Mouse (Mus musculus) 3134 (cell line): Measurements from ENCODE around the gene Mlana.

Source experiments
- DNase-seq: peaks from one replicate; pipeline ENCODE4 v3.0.0-alpha.2; 2011; ENCODE audit warnings: low spot score; ENCODE audit not compliant: insufficient read length; ENCODE audit errors: extremely low read depth

Mlana gene

DNA sequence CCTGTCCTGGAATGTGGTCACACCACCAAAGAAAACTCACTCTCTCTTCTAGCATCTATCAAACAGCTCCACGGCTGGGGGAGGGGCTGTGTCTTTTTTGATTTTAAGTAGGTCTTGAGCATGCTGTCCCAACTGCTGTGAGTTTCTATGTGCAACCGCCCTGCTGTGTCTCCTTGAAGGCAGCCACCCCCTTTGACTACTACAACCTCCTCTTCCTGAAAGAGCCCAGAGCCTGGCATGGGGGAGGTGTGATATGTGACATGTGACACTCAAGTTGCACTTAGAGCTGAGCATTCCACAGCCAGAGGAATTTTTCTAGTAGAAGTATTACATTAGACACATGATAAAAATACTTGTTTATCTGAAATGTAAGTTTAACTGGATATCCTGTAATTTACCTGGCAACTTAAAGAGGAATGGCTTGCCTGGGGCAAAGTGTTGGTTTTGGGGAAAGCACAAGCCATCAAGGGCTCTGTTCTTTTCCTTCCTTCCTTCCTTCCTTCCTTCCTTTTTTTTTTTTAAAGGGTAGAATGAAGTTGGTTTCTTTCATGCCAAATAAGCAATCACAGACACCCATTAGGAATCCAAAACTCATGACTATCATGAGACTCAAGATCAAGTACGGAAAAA lies at the start of gene Mlana:
Mlana (plus strand) TSS at position 580 of the 630 bp plus-strand sequence.
- no peak for DNase-seq

DNA sequence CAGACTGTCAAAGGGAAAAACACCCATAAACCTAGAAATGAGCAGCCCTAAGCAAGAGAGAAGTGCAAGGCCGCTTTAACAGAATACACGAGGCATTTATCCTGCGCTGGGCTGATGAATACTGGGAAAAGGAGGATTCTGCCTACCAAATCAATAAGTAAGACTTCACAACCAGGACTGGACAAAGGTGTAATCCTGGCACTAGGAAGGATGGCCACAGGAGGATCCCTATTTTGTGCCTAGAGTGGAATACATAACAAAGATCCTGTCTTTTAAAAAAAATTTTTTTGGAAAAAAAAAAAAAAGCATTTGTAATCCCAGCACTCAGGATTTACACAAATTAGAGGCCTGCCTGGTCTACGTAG lies 49.1 kb upstream of the Mlana start:
- no peak for DNase-seq

DNA sequence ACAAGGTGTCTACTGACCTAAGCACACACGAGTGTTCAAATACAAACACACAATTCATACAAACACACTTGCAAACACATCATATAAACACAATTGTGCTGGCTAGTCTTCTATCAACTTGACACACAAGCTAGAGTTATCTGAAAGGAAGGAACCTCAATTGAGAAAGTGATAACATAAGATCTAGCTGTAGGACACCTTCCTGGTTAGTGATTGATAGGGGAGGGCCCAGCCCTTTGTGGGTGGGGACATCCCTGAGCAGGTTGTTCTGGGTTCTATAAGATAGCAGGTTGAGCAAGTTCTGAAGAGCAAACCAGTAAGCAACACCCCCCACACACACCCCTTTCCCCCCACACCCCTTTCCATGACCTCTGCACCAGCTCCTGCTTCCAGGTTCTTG lies 47.9 kb upstream of the Mlana start:
- DNase-seq = no peak

DNA sequence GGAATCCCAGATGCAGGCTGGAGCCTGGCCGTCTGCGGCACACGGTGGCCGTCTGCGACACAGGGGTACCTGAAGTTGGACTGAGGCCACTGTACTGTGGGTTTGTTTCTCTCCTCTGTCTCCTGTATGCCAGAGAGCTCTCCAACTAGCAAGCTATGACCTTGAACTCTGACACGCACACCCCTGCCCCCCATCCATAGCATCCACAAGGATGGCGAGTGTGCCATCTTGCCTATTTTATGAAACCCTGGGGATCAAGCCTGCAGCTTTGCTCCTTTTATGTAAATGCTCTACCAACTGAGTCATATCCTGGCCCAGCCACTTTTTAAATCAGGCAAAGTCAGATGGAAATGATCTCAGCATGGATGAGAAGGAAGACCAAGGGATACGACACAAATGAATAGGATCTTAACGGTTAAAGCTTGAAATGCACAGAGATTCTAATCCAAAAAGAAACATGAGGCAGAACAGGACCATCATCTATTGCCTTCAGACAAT lies 43.8 kb upstream of the Mlana start:
- DNase-seq = peak; percentile 31

DNA sequence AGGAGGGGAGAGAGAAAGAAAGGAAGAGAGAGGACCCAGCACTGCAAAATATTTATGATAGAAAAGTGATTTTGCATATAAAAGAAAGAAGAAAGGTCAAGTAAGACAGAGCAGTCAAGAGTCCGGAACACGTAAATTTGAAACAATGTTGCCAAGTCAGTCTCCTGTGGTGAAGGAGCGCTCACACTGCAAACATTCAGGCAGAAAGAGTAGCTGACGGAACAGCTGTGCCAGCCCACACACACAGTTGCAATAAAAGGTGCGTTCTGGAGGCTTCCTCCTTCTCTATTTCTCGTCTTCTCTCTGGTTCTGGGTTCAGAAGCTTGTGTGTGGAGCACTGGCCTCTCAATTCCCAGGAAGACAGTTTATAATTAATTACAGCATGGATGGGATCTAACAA lies 42.5 kb upstream of the Mlana start:
- no peak for DNase-seq

DNA sequence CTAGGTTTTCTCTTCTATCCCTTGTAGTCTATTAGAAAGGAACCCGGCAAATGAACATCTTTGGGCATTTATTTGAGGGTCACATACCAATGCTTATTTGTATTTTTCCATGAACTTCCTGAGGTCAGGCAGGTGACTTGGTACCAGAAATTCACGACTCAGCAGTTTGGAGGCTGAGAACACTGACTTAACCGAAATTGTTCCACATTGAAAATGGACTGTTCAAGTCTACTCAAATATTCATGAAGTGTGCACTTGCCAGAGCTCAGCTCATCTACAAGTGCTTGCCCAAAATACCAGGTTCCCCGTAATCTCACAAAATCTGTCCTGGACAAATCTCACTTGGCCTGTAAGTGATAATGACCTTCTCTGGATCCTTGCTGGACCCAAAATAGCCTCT lies 41.6 kb upstream of the Mlana start:
- DNase-seq = no peak

DNA sequence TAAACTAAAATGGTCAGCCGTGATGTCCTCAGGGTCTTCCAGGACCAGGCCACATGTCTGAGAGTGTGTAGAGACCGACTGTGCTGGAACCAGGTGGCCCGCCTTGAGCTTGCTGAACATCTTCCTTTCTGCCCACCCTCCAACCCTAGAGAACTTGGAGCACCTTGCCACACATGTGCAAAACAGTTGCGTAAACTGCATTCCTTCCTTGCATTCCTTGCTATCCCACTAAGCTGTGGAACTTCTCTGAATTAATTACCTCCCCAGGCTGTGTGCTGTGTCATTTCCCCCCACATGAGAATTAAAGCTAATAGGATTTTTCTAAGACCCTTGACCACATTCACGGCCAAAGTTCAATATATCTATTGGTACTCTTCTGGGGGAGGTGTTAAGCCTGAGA lies 41.0 kb upstream of the Mlana start:
- peak; percentile 28 for DNase-seq

DNA sequence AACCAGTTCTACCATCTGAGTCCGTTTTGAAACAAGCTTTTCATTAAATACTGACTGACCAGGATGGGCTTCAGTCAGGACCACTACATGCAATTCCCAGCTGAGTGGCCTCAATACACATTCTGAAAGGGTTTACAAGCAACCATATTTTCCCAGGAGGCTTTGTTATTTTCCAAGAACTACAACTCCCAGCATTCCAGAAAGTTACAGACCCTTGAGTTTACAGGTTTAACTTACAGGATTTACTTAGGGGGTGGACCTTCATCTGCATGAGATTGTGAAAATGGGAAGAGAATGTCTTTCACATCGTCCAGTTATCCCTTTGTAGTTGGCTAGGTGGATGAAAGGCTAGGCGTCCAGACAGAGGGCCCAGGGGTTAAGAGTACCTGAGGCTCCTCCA lies 40.6 kb upstream of the Mlana start:
- no peak for DNase-seq

DNA sequence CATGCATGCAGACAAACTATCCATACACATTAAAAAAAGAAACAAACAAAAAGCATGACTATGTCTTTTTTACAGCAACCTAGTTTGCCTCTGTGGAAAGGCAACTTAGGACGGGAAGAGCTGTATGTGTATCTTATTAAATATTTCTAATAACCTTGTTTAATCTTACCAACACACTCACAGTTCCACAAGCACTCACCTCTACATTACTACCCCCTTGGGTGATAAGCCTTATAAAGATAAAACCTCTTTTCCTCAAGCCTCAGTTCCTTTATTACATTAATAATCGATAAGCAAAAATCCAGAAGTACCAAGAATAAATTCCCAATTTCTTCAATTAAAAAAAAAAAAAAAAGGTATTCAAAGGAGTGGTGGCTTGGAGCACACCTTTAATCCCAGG lies 40.1 kb upstream of the Mlana start:
- DNase-seq = no peak

DNA sequence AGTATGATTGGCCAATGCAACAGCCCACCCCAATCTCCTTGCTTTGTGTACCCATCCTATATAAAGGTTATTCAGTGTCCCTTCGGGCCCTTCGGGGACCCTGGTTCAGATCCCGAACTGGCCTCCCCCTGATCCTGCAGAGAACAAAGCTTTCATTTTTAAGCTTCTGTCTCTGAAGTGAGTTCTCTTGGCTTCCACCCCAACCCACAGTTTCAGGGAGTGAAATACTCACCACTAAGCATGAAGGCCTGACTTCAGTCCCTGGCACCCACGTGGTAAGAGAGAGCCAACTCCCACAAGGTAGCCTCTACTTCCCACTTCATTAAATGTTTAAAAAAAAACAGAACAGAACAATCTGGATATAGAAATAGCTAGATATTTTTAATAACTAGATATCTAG lies 38.8 kb upstream of the Mlana start:
- no peak for DNase-seq

DNA sequence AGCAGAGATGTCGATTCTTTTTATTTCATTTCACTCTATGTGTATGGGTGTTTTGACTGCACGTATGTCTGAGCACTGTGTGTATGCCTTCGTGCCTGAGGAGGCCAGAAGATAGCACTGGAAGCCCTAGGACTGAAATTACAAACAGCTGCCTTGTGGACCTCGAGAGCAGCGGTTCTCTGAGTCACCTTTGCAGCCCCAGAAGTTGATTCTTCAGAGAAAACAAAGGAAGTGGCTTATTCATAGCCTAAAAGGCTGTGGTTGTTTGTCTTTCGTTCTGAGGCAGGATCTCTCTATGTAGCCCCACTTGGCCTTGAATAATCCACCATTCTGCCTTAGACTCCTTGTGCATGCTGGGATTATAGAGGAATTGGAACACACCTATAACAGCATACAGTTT lies 37.9 kb upstream of the Mlana start:
- DNase-seq = no peak

DNA sequence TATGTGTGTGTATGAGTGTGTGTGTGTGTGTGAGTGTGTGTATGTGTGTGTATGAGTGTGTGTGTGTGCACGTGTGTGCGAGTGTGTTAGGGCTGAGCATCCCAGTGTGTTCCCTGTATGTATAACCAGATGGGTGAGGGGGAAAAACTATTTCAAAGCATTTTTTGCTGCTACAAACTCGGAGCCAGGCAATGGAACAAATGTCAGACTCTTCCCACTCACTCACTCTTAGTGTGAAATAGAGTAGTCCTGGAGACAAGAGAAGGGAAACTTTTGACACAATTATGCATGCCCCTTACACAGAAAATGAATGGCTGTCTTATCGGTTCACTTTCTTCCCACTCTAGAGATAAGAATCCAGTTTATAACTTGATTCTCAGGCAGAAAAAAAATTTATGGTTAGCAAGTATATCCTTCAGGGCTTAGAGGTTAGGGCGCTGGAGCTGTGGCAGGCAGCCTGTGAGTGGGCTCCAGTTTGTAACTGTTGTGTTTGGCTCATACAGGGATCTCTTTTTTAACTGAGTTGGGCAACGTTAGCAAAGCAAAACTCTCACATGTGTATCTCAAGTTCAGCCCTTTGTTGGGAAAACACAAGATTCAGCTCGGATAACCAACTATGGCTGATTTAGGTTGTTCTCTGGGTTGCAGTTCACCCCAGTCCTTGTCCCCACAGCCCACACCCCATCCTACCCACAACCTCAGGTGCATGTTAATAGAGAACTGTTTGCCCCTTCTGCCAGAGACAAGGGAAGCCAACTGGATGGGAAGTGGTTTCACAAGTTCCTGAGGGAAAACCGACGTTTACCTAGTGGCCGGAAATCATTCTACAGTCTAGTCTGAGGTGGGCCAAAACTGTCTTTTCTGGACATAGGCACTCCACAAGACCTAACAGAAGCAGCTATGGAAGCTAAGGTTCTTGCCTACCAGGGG lies 36.5 kb upstream of the Mlana start:
- DNase-seq = no peak

DNA sequence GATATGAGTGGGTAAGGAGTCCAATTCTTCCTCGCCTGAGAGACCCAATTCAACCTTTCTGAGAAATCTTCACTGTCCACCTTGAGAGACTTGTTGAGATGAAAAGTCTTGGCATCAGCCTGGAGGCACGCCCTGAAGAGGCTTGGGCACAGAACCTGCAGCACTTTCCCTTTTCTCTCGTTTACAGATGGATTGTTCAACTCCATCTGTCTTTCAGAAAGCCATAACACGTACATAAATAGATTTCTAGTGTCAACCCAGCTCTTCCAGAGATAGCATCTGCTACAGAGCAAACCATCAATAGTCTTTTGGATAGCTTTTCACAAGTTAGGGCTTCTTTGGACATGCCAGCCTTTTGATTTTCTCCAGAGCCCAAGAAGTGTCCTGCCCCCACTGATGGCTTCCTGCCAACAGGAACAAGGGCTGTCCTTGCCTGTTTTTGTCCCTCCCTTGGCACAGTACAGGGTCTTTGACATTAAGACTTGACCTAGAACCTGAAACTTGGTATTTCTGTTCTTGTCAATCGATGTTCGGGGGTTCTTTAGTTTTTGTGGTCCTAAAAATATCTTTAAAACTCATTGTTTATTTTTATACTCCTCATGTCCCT lies 35.5 kb upstream of the Mlana start:
- no peak for DNase-seq

DNA sequence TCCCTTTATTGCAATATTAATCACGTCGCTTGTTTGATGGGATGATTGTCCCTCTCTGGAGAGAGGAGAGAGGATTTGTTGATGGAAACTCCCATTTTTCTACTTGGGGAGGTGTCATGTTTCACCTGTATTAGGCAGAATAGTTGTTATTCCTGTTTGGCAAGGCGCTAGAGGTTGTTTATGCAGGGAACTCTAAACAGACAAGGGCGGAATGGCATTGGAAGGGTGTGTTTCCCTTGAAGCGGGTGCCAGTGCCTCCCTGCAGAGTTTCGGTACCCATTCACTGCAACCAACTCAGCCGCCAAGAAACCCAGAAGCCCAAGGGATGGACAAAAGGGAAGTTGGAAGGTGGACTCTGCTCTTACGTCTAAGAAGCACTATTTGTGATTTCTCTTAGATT lies 33.8 kb upstream of the Mlana start:
- no peak for DNase-seq

DNA sequence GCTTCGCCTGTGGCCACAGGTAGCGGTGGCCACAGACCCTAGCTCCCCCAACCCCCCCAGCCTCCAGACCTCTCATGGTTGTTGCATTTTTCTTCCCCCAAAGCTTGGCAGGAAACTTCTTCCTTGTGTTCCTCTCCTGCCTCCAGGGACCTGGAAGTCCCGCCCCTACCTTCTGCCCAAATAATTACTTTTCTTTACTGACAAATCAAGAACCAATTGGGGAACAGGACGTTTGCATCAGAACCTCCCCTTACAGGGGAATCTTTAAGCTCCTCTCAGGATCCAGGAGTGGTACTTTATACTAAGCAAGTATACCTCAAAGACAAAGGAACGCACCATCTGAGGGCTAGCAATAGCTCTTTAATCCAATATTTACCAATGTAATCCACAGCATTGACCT lies 32.7 kb upstream of the Mlana start:
- DNase-seq = no peak

DNA sequence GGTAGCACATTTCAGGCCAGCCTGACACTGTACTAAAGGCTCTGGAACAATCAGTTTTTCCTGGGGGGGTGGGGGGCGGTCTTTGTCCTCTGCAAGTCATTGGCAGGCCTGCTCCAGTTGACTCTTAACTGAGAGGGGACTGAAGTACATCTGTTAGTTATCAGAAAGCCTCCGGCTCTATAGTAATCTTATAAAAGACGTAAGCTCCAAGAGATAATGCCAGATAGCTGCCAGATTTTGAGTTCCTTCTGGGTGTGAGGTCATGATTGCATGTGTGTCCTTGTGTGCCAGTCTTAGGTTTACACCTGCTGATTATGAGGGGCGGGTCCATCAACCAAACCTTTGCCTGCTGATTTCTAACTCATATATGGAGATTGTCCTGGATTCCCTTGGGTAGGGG lies 31.5 kb upstream of the Mlana start:
- no peak for DNase-seq

DNA sequence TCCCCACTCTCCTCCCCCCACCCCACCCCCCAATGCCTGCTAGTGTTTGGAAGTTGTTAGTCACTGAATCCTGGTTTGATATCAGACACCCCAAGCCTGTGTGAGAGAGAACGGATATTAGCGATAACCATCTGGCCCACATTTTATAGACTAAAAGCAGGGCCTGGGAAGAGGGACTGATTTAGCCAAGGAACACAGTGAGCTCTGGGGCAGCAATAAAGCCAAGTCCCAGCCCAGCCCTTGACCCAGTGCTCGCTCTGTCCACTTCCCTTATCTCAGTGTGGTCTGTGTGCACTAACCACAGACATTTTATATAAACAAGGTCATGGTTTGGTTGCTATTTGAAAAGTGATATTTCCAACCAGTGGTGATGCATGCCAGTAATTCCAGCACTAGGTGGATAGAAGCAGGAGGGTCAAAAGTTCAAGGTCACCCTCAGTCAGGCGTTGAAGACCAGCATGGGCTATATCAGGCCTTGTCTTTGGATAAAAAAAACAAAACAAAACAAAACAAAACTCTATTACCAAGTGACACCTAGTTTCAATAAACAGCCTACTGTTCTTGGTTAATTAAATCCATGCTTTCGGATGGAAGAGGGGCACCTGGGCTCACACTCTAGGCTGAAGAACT lies 30.5 kb upstream of the Mlana start:
- DNase-seq = peak; percentile 43

DNA sequence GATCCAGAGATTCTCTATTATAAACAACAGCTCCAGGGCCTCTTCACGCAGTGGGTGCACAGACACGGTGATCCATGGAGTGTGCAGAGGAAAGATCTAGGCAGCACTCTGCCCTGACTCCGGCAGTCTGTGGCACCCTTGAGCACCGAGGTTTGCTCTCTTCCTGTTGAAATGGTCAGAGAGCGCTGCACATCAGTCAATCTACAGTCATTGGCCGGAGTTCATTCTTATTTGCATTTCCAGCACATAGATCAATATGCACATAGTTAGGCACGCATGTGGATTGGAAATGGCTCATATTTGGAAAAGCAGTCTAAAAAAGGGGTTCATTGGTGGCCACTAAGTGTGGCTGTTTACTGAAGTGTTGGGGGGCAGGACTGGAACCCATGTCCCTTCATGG lies 29.5 kb upstream of the Mlana start:
- no peak for DNase-seq

DNA sequence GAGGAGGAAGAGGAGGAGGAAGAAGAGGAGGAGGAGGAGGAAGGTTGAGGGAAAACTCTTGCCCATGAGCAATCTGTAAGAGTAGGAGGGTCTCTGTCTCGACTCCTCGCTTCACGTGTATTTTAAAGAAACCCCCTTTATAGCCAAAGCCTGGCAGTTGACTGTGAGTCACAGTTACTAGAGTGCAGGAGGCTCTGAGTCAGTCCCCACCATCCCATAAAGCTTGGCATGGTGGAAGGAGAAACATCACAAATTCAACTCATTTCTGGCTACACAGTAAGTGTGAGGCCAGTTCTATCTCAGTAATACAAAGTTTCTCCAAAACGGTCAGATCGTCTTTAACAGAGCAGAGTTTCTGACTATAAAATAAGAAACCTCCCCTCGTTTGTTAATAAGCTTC lies 27.4 kb upstream of the Mlana start:
- no peak for DNase-seq

DNA sequence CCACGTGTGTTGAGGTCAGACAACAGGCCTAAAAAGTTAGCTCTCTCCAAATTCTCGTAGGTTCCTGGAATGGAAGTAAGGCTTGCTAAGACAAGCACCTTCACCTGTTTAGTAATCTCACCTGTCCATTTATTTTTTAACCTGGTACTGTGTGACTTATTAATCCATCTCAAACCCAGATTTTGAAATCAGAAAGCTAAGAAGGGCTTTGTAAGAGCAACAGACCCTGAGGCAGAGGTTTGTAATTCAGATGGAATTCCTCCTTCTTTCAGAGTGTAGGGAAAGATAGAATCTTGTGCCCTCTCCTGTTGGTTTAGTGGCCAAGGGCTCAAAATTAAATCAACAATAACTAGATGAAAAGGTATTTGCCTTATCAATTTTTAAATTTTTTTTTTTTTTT lies 26.5 kb upstream of the Mlana start:
- DNase-seq = no peak

DNA sequence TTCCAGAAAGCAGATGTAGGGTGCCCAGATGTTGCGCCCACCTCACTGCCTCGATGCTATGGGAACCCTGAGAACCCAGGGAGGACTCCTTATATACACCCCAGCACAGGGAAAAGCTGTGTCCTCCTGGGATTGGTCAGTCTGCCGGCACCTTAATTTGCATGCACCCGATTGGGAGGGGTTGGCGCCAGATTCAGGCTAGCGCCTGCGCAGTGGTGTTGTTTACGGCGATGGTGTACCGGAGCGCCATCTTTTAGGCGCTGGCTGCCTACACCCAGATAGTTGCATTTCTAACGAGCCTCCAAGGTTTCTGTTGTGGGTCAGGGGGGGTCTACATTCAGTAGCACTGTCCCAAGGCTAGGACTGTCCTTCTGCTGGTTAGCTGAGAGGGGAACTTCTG lies 25.0 kb upstream of the Mlana start:
- DNase-seq = no peak
